Mouse (Mus musculus) forebrain, embryonic 11.5 days (tissue): ENCODE measurements at regions not wholly inside any gene's neighbourhood (a gene's known extent, or its start where the extent isn't known, plus 50 kb on each side); places are given as distances from the start of the nearest gene placed in this dataset.

ENCODE experiments used
- ATAC-seq: fragments of 200-750 bp; cut with Nextera tagmentation; replicated peaks from 2 replicates; pipeline ENCODE4 v1.8.0; 2017; ENCODE audit warnings: moderate TSS enrichment; ENCODE audit not compliant: low FRiP score
- DNase-seq: peaks from one replicate; pipeline ENCODE4 v3.0.0-alpha.2; 2017; ENCODE audit warnings: low spot score
- H3K27ac ChIP-seq: fragments of 300-500 bp; sonication (generic); 2 replicates; pipeline ENCODE4 v1.5.1; 2014; ENCODE audit warnings: low read depth, low read length
- H3K27me3 ChIP-seq: fragments of 300-500 bp; sonication (generic); 2 replicates; pipeline ENCODE4 v1.6.1; 2014; ENCODE audit warnings: mild to moderate bottlenecking, low read length, mixed read lengths; ENCODE audit not compliant: control insufficient read depth, insufficient read depth
- H3K36me3 ChIP-seq: fragments of 300-500 bp; sonication (generic); 2 replicates; pipeline ENCODE4 v1.6.1; 2014; ENCODE audit warnings: mild to moderate bottlenecking, low read length, moderate library complexity, mixed read lengths; ENCODE audit not compliant: control insufficient read depth, insufficient read depth
- H3K4me1 ChIP-seq: fragments of 300-500 bp; sonication (generic); replicated peaks from 2 replicates; pipeline ENCODE4 v1.6.1; 2014; ENCODE audit warnings: low read length, mixed read lengths; ENCODE audit not compliant: control insufficient read depth, insufficient read depth
- H3K4me2 ChIP-seq: fragments of 300-500 bp; sonication (generic); 2 replicates; pipeline ENCODE4 v1.6.1; 2014; ENCODE audit warnings: low read depth, mild to moderate bottlenecking, low read length, moderate library complexity, mixed read lengths; ENCODE audit not compliant: severe bottlenecking
- H3K4me3 ChIP-seq: fragments of 300-500 bp; sonication (generic); 2 replicates; pipeline ENCODE4 v1.5.1; 2014; ENCODE audit warnings: low read depth, low read length
- H3K9ac ChIP-seq: fragments of 300-500 bp; sonication (generic); 2 replicates; pipeline ENCODE4 v1.6.1; 2014; ENCODE audit warnings: low read length
- H3K9me3 ChIP-seq: fragments of 300-500 bp; sonication (generic); 2 replicates; pipeline ENCODE4 v1.6.1; 2016; ENCODE audit warnings: low read length, mixed read lengths; ENCODE audit not compliant: control insufficient read depth
- WGBS: fragments of 180-500 bp; shearing (Covaris S2); extraction: QIAGEN DNeasy Blood & Tissue Kit; methylation state at CpG from one replicate; pipeline ENCODE4 v1.1.7; 2014; 5-methylcytosine and 5-hydroxymethylcytosine counted together

GRCm38 (mm10) chr13:72198341-72199105, 235.0 kb upstream of the Irx1 start:
- Histone ChIP-seq H3K4me3 (no peak overlapping the region), H3K4me2 (no peak overlapping the region), H3K9me3 (no peaks in the 10 kb centered on the region), H3K4me1 (no peaks in the 10 kb centered on the region; the same call in 1 of the 2 replicates), H3K27me3 (no peaks in the 10 kb centered on the region), H3K27ac (no peak overlapping the region), H3K36me3 (no peaks in the 10 kb centered on the region), H3K9ac (no peak overlapping the region)
- ATAC-seq, result no peak
- DNase-seq, result no peak
- 55% methylated on average over 22 of the region's 22 CpGs for WGBS

GRCm38 (mm10) chr13:72209518-72209917, 246.0 kb upstream of the Irx1 start:
- no peak for ATAC-seq
- H3K4me2 ChIP-seq, result no peak overlapping the region
- WGBS, result 89% methylated on average over 5 of the region's 5 CpGs
- no peak overlapping the region for H3K9ac ChIP-seq
- DNase-seq, result no peak
- no peaks in the 10 kb centered on the region for H3K27me3 ChIP-seq
- no peaks in the 10 kb centered on the region for H3K9me3 ChIP-seq
- no peak overlapping the region for H3K27ac ChIP-seq
- no peaks in the 10 kb centered on the region; the same call in 1 of the 2 replicates for H3K4me1 ChIP-seq
- H3K36me3 ChIP-seq, result no peaks in the 10 kb centered on the region
- H3K4me3 ChIP-seq, result no peak overlapping the region

GRCm38 (mm10) chr13:72209946-72210456, 246.5 kb upstream of the Irx1 start:
- Histone ChIP-seq H3K27me3 (no peaks in the 10 kb centered on the region), H3K36me3 (no peaks in the 10 kb centered on the region), H3K4me2 (no peak overlapping the region), H3K9ac (no peak overlapping the region), H3K9me3 (no peaks in the 10 kb centered on the region), H3K27ac (no peak overlapping the region), H3K4me1 (no peaks in the 10 kb centered on the region; the same call in 1 of the 2 replicates), H3K4me3 (no peak overlapping the region)
- WGBS, result 30% methylated on average over 10 of the region's 10 CpGs
- DNase-seq (no peak), ATAC-seq (no peak)

- DNase-seq, result no peak
- no peak overlapping the region for H3K4me3 ChIP-seq
- WGBS, result 59% methylated on average over 7 of the region's 7 CpGs
- H3K4me1 ChIP-seq, result no peaks in the 10 kb centered on the region; the same call in 1 of the 2 replicates
- H3K36me3 ChIP-seq, result no peaks in the 10 kb centered on the region
- ATAC-seq, result no peak
- no peak overlapping the region for H3K27ac ChIP-seq
- H3K4me2 ChIP-seq, result no peak overlapping the region
- no peaks in the 10 kb centered on the region for H3K27me3 ChIP-seq
- H3K9ac ChIP-seq, result no peak overlapping the region
- no peaks in the 10 kb centered on the region for H3K9me3 ChIP-seq
These were observed 247.2 kb upstream of the Irx1 start for GRCm38 (mm10) chr13:72210474-72211309.

GRCm38 (mm10) chr13:72211716-72212115, 248.2 kb upstream of the Irx1 start:
- Histone ChIP-seq H3K9me3 (no peaks in the 10 kb centered on the region), H3K4me1 (no peaks in the 10 kb centered on the region; the same call in 1 of the 2 replicates), H3K36me3 (no peaks in the 10 kb centered on the region), H3K4me2 (no peak overlapping the region), H3K27ac (no peak overlapping the region), H3K27me3 (no peaks in the 10 kb centered on the region), H3K9ac (no peak overlapping the region), H3K4me3 (no peak overlapping the region)
- ATAC-seq (no peak), DNase-seq (no peak)
- 88% methylated on average over 4 of the region's 4 CpGs for WGBS

GRCm38 (mm10) chr13:72212747-72213146, 249.2 kb upstream of the Irx1 start:
- H3K9me3 ChIP-seq, result no peaks in the 10 kb centered on the region
- no peak overlapping the region for H3K27ac ChIP-seq
- no peaks in the 10 kb centered on the region for H3K36me3 ChIP-seq
- DNase-seq (no peak), ATAC-seq (no peak)
- WGBS, result 88% methylated on average over 2 of the region's 2 CpGs
- no peak overlapping the region for H3K4me2 ChIP-seq
- no peaks in the 10 kb centered on the region; the same call in 1 of the 2 replicates for H3K4me1 ChIP-seq
- H3K9ac ChIP-seq, result no peak overlapping the region
- H3K4me3 ChIP-seq, result no peak overlapping the region
- no peaks in the 10 kb centered on the region for H3K27me3 ChIP-seq

- Histone ChIP-seq H3K4me1 (no peaks in the 10 kb centered on the region), H3K9ac (no peak overlapping the region), H3K4me3 (no peak overlapping the region), H3K27ac (no peak overlapping the region), H3K36me3 (no peaks in the 10 kb centered on the region), H3K4me2 (no peak overlapping the region), H3K27me3 (no peaks in the 10 kb centered on the region), H3K9me3 (no peaks in the 10 kb centered on the region)
- ATAC-seq, result no peak
- WGBS, result 83% methylated on average over 2 of the region's 2 CpGs
- DNase-seq, result no peak
These were observed 255.8 kb upstream of the Irx1 start for GRCm38 (mm10) chr13:72219329-72219728.

- no peak for DNase-seq
- Histone ChIP-seq H3K4me1 (no peaks in the 10 kb centered on the region; the same call in 1 of the 2 replicates), H3K27ac (no peak overlapping the region), H3K4me2 (no peak overlapping the region), H3K36me3 (no peaks in the 10 kb centered on the region), H3K4me3 (no peak overlapping the region), H3K9ac (no peak overlapping the region), H3K27me3 (no peaks in the 10 kb centered on the region), H3K9me3 (no peaks in the 10 kb centered on the region)
- no peak for ATAC-seq
- 96% methylated on average over 1 of the region's 1 CpGs for WGBS
These were observed 263.6 kb upstream of the Irx1 start for GRCm38 (mm10) chr13:72227102-72227501.
